Mouse (Mus musculus): ENCODE data around the gene Hjurp. TPM values are rescaled to one million over a fixed set of nuclear protein-coding genes. Genes with fewer than 3 reads are reported as not detected.

Gene Hjurp
- polyA plus RNA-seq, 2 experiments = 38.0 to 61.0 TPM

DNA sequence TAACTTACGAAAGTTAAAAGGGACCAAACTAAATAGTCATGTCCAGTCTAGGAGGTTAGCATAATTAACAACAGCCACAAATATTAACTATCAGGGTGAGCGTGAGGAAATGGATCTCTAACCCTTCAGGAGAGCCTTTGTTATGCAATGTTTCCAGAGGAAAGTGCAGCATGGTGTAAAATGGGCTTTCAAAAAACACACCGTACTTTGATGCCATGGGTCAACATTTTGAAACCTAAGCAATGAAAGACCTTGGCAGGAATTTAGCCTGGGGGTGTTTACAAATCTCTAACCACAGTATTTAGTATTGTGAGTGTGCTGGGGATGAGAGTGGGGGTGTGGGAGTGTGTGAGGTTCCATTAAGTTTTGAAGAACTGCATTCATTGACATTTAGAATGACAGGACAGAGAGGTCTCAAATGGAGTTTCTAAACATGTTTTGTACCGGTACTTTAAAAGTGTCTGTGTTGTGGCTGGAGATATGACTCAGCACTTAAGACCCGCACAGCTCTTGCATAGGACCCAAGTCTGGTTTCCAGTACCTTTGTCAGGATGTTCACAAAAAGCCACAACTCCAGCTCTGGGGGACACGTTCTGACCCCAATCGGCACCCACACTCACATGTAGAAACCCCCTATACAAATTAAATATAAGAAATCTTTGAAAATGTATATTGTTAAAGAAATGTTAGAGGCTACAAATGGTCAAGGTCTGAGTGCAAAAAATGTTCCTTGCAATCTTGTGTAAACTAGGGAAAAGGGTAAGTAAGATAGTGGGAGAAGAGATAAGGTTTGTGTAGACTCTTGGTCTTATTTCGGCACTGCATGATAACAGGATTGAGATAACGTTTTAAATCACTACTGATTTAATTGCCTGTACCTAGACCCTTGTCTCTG, 1.9 kb upstream of the Hjurp start:
- Histone ChIP-seq H3K27ac (no peak overlapping the region), H3K4me2 (ENCODE audit: low read depth) (no peak overlapping the region)

DNA sequence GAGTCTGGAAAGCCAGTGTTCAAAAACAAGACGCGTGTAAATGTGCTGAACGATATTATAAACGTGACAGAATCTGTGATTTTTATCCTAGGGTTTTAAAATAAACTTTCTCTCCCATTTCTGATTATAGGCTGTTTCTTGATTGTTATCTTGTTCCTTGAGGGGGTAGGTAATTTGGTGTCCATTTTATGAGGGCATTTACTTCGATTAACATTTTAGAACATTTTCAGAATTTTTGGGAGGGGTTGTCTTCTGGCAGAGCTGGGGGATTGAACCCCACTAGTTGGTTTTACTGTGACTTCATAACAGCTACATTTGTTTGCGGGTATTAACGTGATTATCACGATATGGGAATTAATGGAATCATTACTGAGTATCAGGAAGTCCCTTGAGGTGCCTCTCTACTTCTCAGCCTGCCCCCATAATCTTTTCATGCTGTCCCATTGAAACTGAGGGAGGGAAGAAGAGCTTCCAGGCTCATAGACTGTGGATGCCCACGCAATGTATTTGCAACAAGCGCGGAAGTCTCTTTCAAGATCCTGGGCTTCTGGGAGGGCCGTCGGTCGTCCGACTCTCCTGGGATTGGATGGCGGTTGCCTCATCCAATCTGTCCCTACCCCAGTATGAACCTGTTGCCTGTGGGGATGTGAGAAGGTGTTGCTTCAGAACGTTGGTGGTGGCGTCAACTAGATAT, 532 bp upstream of the Hjurp start:
- DNase-seq (ENCODE audit: low read depth in 3 of 3, low spot score in 3 of 3) (no peak), ATAC-seq (ENCODE audit: insufficient read depth) (no peak)
- H3K36me3 ChIP-seq (replicated peaks; ENCODE audit: control insufficient read depth, insufficient read depth, low read depth) = peaks cover 28% of the 10 kb centered on the region
- 58% methylated on average over 18 of the region's 18 CpGs for WGBS (ENCODE audit: insufficient replicate concordance)
- H3K4me3 ChIP-seq (ENCODE audit: insufficient read depth in 1 of 2, low read depth in 2 of 2, low read length in 2 of 2) = peak overlapping the region; percentile 65 to 73
- no peaks in the 10 kb centered on the region for H3K27me3 ChIP-seq (ENCODE audit: control insufficient read depth, insufficient read depth, low read length)
- peak overlapping the region; percentile 88 for H3K9ac ChIP-seq (replicated peaks)
- TF ChIP-seq CTCF (IDR thresholded peaks at IDR 0.05; ENCODE audit: low read depth) = no peak
- TF ChIP-seq EP300 (IDR thresholded peaks at IDR 0.05; ENCODE audit: low read depth) = no peak
- H3K4me1 ChIP-seq (replicated peaks; ENCODE audit: control insufficient read depth in 2 of 2, insufficient read depth in 2 of 2, low read length in 1 of 2) = peaks cover 16 to 21% of the 10 kb centered on the region in 2 experiments
- no peak overlapping the region for H3K27ac ChIP-seq
- peak overlapping the region; percentile 72 for H3K4me2 ChIP-seq (ENCODE audit: low read depth)
- H3K9me3 ChIP-seq (ENCODE audit: control insufficient read depth, low read length) = no peaks in the 10 kb centered on the region

More for the DNA sequence above, 1.9 kb upstream of the Hjurp start:
- Histone ChIP-seq H3K4me1 (replicated peaks; ENCODE audit: control insufficient read depth in 2 of 2, insufficient read depth in 2 of 2, low read length in 1 of 2) (peaks cover 16 to 21% of the 10 kb centered on the region in 2 experiments), H3K9me3 (ENCODE audit: control insufficient read depth, low read length) (no peaks in the 10 kb centered on the region), H3K27me3 (ENCODE audit: control insufficient read depth, insufficient read depth, low read length) (no peaks in the 10 kb centered on the region), H3K36me3 (replicated peaks; ENCODE audit: control insufficient read depth, insufficient read depth, low read depth) (peaks cover 16% of the 10 kb centered on the region), H3K9ac (replicated peaks) (no peak overlapping the region), H3K4me3 (ENCODE audit: insufficient read depth in 1 of 2, low read depth in 2 of 2, low read length in 2 of 2) (no peak overlapping the region)
- 40% methylated on average over 9 of the region's 9 CpGs for WGBS (ENCODE audit: insufficient replicate concordance)
- TF ChIP-seq EP300 (IDR thresholded peaks at IDR 0.05; ENCODE audit: low read depth) = no peak
- no peak for TF ChIP-seq CTCF (IDR thresholded peaks at IDR 0.05; ENCODE audit: low read depth)
- ATAC-seq (ENCODE audit: insufficient read depth) (no peak), DNase-seq (ENCODE audit: low read depth in 3 of 3, low spot score in 3 of 3) (peak in 2 of 3 experiments; percentile 41 to 51)

DNA sequence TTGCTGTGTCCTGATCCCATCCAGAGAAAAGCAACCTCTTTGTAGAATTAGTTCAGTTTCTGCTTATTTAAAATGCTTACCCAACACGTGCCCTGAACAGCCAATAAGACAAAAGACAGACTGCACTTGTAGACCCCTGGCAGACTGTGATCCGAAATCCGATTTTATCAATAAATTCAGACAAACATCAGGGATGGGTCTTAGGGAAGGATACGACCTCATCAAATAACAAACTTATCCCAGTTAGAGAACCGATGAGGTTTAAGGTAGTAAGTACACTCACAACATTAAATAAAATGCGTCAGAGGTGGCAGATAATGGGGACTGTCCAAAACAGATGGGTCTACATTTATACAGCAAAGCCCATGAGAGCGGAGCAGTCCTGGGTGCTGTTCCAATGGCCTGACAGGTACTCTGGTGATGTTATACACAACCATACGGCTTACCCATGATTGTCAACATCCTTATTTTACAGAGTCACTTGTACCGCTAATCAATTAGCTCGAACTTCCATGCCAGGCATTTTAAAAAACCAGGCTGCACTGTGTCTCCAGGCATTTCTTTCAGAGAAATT, 822 bp downstream of the Hjurp start:
- H3K27me3 ChIP-seq (ENCODE audit: control insufficient read depth, insufficient read depth, low read length) = no peaks in the 10 kb centered on the region
- H3K9ac ChIP-seq (replicated peaks) = peak overlapping the region; percentile 88
- peaks cover 42% of the 10 kb centered on the region for H3K36me3 ChIP-seq (replicated peaks; ENCODE audit: control insufficient read depth, insufficient read depth, low read depth)
- no peak for TF ChIP-seq CTCF (IDR thresholded peaks at IDR 0.05; ENCODE audit: low read depth)
- no peak for TF ChIP-seq EP300 (IDR thresholded peaks at IDR 0.05; ENCODE audit: low read depth)
- H3K4me2 ChIP-seq (ENCODE audit: low read depth) = peak overlapping the region; percentile 72
- WGBS (ENCODE audit: insufficient replicate concordance) = 18% methylated on average over 10 of the region's 10 CpGs
- peak overlapping the region; percentile 63 for H3K27ac ChIP-seq
- H3K9me3 ChIP-seq (ENCODE audit: control insufficient read depth, low read length) = no peaks in the 10 kb centered on the region
- H3K4me1 ChIP-seq (replicated peaks; ENCODE audit: control insufficient read depth in 2 of 2, insufficient read depth in 2 of 2, low read length in 1 of 2) = peaks cover 16 to 21% of the 10 kb centered on the region in 2 experiments
- peak; percentile 47 for ATAC-seq (ENCODE audit: insufficient read depth)
- peak overlapping the region; percentile 65 to 73 for H3K4me3 ChIP-seq (ENCODE audit: insufficient read depth in 1 of 2, low read depth in 2 of 2, low read length in 2 of 2)
- peak in 1 of 3 experiments; percentile 64 for DNase-seq (ENCODE audit: low read depth in 3 of 3, low spot score in 3 of 3)

DNA sequence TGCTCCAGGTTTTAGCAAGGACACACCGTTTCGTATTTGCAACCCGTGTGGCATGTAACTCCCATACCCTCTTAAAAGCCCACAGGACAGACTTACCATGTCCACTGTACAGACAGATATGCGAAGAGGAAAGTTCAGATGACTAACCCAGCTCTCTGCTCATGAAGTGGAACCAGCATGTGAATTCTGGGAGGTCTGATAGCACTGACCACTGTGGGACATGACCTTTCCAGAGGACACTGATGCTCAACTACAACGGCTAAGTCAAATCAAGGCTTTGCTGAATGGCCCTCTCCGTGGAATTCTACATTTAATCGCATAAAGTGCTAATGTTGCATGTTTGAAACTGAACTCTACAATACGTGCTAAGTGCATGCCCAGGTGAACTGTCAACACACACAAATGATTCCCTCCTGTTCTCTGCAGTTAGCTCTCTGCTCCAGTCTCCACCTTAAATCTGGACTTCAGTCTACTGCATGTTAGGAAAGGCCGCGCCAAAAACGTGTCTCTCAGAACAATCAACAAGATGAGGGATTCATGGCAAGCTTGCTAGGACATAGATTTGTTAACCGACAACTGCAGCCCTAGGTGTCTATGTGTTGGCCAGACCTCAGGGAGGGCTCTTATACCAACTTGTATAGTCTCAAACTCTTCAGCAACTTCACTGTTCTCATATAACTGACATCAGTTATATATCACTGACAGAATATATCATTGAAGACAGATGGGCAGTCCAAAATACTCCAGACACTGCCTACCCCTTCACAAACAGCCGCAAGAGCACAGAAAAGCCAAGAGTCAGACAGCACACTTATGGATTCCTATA, 1.5 kb downstream of the Hjurp start:
- Histone ChIP-seq H3K9me3 (ENCODE audit: control insufficient read depth, low read length) (no peaks in the 10 kb centered on the region), H3K36me3 (replicated peaks; ENCODE audit: control insufficient read depth, insufficient read depth, low read depth) (peaks cover 46% of the 10 kb centered on the region), H3K4me2 (ENCODE audit: low read depth) (peak overlapping the region; percentile 72), H3K27me3 (ENCODE audit: control insufficient read depth, insufficient read depth, low read length) (no peaks in the 10 kb centered on the region), H3K9ac (replicated peaks) (peak overlapping the region; percentile 88), H3K4me1 (replicated peaks; ENCODE audit: control insufficient read depth in 2 of 2, insufficient read depth in 2 of 2, low read length in 1 of 2) (peaks cover 16 to 21% of the 10 kb centered on the region in 2 experiments), H3K4me3 (ENCODE audit: insufficient read depth in 1 of 2, low read depth in 2 of 2, low read length in 2 of 2) (peak overlapping the region; percentile 65 to 73), H3K27ac (peak overlapping the region; percentile 63)
- DNase-seq (ENCODE audit: low read depth in 3 of 3, low spot score in 3 of 3) = no peak
- ATAC-seq (ENCODE audit: insufficient read depth) = no peak
- TF ChIP-seq CTCF (IDR thresholded peaks at IDR 0.05; ENCODE audit: low read depth) = no peak
- no peak for TF ChIP-seq EP300 (IDR thresholded peaks at IDR 0.05; ENCODE audit: low read depth)
- 58% methylated on average over 13 of the region's 13 CpGs for WGBS (ENCODE audit: insufficient replicate concordance)
